Mouse (Mus musculus): Measurements from ENCODE around the gene Gm29797.

DNA sequence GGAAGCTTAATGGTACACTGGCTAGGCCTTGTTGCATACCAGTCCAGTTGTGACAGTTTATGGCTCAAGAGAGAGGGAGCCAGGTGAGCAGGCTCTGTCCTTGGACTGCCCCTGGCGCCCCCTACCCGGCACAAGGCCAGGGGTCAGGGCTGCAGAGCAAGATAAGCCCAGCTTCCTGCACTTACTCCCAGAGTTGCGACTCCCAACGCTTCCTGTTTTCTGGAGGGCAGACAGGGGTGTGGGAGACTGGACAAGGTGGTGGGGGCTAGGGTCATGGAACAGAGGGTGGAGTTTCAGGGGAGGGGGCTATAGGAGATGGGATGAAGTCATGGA is 6.4 kb downstream of the Gm29797 start:
- TF ChIP-seq TCF12 (IDR thresholded peaks at IDR 0.05; ENCODE audit: insufficient read depth, poor library complexity, severe bottlenecking), result no peak
- no peak for TF ChIP-seq POLR2A (IDR thresholded peaks at IDR 0.05; ENCODE audit: insufficient read length, low read depth)
- TF ChIP-seq USF1 (IDR thresholded peaks at IDR 0.05; ENCODE audit: low read depth), result no peak
- no peak for TF ChIP-seq MYOD1 (IDR thresholded peaks at IDR 0.05; ENCODE audit: control insufficient read depth in 1 of 3, insufficient read length in 2 of 3, low read depth in 2 of 3)
- TF ChIP-seq CEBPB (IDR thresholded peaks at IDR 0.05; ENCODE audit: insufficient read depth, poor library complexity, severe bottlenecking), result no peak
